In the genomic region with DNA sequence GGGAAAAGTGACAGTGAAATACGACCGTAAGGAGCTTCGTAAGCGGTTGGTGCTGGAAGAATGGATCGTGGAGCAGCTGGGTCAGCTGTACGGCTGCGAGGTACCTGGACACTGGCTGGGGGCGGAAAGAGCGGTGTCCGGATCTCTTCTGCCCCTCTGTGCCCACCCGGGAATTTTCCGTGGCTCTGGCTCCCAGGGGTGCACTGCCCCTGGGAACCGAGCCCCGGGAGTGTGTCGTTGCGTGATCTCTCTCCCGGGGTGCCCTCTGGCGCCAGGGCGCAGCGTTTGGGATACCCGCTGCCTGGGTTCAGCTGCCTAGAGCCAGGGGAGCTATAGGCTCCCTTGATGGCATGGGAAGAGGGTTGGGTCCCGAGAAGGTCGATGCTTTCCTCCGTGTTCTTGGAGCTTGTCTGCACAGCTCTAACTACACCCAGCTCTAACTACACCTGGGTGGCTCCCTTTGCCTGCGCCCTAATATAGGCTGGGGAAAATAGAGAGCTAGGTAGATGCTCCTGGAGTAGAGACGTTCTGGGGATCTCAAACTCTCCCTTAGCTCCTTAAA, we compare ENCODE assay signal across 8 mouse cellular contexts. TPM values are rescaled to one million over a fixed set of nuclear protein-coding genes. Genes with fewer than 3 reads are reported as not detected.
DNase-seq lines count a peak whose midpoint lies in the region; ATAC-seq and TF ChIP-seq lines count a peak whose summit lies in the region.

No protein-coding gene starts in this region.

- 0 out of 2 replicates have a peak, but pooled peaks have one; percentile 19 for ATAC-seq in kidney, postnatal 0 days (replicated peaks; ENCODE audit: low FRiP score, low read depth)
- ATAC-seq in liver, embryonic 16.5 days (ENCODE audit: low read depth): no peak

- H3K4me3 ChIP-seq in cortical plate, adult 2 months (ENCODE audit: insufficient read depth, low read length): peak overlapping the region; percentile 59
- peak overlapping the region; percentile 53 for H3K4me3 ChIP-seq in kidney, postnatal 0 days (replicated peaks; ENCODE audit: low read depth, low read length)
- H3K4me3 ChIP-seq in liver, embryonic 16.5 days (ENCODE audit: low read depth, low read length): peak overlapping the region; percentile 53
- H3K4me3 ChIP-seq in thymus, adult 2 months (ENCODE audit: control insufficient read depth, insufficient read depth, low read length): no peak overlapping the region

- WGBS in kidney, postnatal 0 days: under 1% methylated on average over 26 of the region's 26 CpGs
- WGBS in liver, embryonic 16.5 days (ENCODE audit: insufficient replicate concordance): 2% methylated on average over 26 of the region's 26 CpGs
- WGBS in thymus, adult 2 months: 7% methylated on average over 26 of the region's 26 CpGs

- H3K4me2 ChIP-seq in kidney, postnatal 0 days (ENCODE audit: low read length): peak overlapping the region; percentile 95
- H3K4me2 ChIP-seq in liver, embryonic 16.5 days (ENCODE audit: low read depth, low read length): peak overlapping the region; percentile 67

- intact Hi-C loops in gastrocnemius, postnatal 36 days (cut with DNase I): loop anchor here (2.0 to 5.0 kb wide), 2 partner anchors 30 to 40 kb away; no protein-coding TSS in a partner anchor

- H3K27ac ChIP-seq in cortical plate, adult 2 months (ENCODE audit: insufficient read depth, low read length): peak overlapping the region; percentile 39; the same call in 1 of the 2 replicates
- H3K27ac ChIP-seq in kidney, postnatal 0 days: no peak overlapping the region
- H3K27ac ChIP-seq in liver, embryonic 16.5 days (ENCODE audit: low read length): no peak overlapping the region
- no peak overlapping the region for H3K27ac ChIP-seq in thymus, adult 2 months (ENCODE audit: control insufficient read depth, insufficient read depth, low read length)

- no peaks in the 10 kb centered on the region for H3K9me3 ChIP-seq in kidney, postnatal 0 days (replicated peaks; ENCODE audit: low read length)
- H3K9me3 ChIP-seq in liver, embryonic 16.5 days (replicated peaks; ENCODE audit: control insufficient read depth, low read length): no peaks in the 10 kb centered on the region

- TF ChIP-seq CTCF in cortical plate, adult 2 months (IDR thresholded peaks at IDR 0.05; ENCODE audit: extremely low read depth, insufficient read depth, low read length): no peak
- TF ChIP-seq CTCF in kidney, postnatal 0 days (IDR thresholded peaks at IDR 0.05; ENCODE audit: low read depth): no peak
- no peak for TF ChIP-seq CTCF in thymus, adult 2 months (IDR thresholded peaks at IDR 0.05; ENCODE audit: borderline replicate concordance, control insufficient read depth, extremely low read depth, insufficient read depth, low read length, poor library complexity)

- H3K27me3 ChIP-seq in kidney, postnatal 0 days (ENCODE audit: insufficient read depth, low read length): no peaks in the 10 kb centered on the region
- H3K27me3 ChIP-seq in liver, embryonic 16.5 days (ENCODE audit: control insufficient read depth, insufficient read depth, low read depth, low read length): peaks cover 22% of the 10 kb centered on the region
- H3K27me3 ChIP-seq in thymus, adult 2 months (ENCODE audit: control insufficient read depth, insufficient read depth, low read length): no peaks in the 10 kb centered on the region; the same call in 1 of the 2 replicates

- no peak for TF ChIP-seq POLR2A in cortical plate, adult 2 months (IDR thresholded peaks at IDR 0.05; ENCODE audit: extremely low read depth, insufficient read depth, low read length)
- TF ChIP-seq POLR2A in thymus, adult 2 months (IDR thresholded peaks at IDR 0.05; ENCODE audit: control insufficient read depth, extremely low read depth, insufficient read depth, low read length, poor library complexity): no peak

- no peaks in the 10 kb centered on the region for H3K4me1 ChIP-seq in cortical plate, adult 2 months (ENCODE audit: control insufficient read depth, insufficient read depth, low read length)
- H3K4me1 ChIP-seq in kidney, postnatal 0 days (replicated peaks; ENCODE audit: insufficient read depth, low read length): no peaks in the 10 kb centered on the region
- H3K4me1 ChIP-seq in liver, embryonic 16.5 days (ENCODE audit: control insufficient read depth, low read depth, low read length): no peaks in the 10 kb centered on the region
- no peaks in the 10 kb centered on the region for H3K4me1 ChIP-seq in thymus, adult 2 months (replicated peaks; ENCODE audit: control insufficient read depth, insufficient read depth, low read length)

- no peaks in the 10 kb centered on the region for H3K36me3 ChIP-seq in kidney, postnatal 0 days (ENCODE audit: insufficient read depth, low read length)
- no peaks in the 10 kb centered on the region for H3K36me3 ChIP-seq in liver, embryonic 16.5 days (ENCODE audit: control insufficient read depth, insufficient read depth)
- no peaks in the 10 kb centered on the region for H3K36me3 ChIP-seq in thymus, adult 2 months (ENCODE audit: control insufficient read depth, insufficient read depth, low read length)

- peak overlapping the region; percentile 19; the same call in 1 of the 2 replicates for H3K9ac ChIP-seq in kidney, postnatal 0 days (ENCODE audit: low read depth, low read length)
- no peak overlapping the region for H3K9ac ChIP-seq in liver, embryonic 16.5 days (ENCODE audit: low read depth, low read length)

- peak; percentile 34 for DNase-seq in retina, embryonic 14.5 days (ENCODE audit: low spot score)
- no peak for DNase-seq in retina, postnatal 1 day
- DNase-seq in gastrocnemius, postnatal 36 days: peak; percentile 6 to 27
- DNase-seq in kidney, postnatal 0 days (ENCODE audit: low spot score): peak; percentile 2
- DNase-seq in right cerebral cortex, postnatal 10 days (ENCODE audit: low spot score in 2 of 2): peak; percentile 53 to 61
- no peak for DNase-seq in thymus, adult 2 months

RNA-seq across cellular contexts. Expression of a gene that starts 1.1 kb away (rescaled TPM):
- polyA plus RNA-seq in cortical plate, adult 2 months (2012; rRNA removed): 11.2 and 12.7 TPM in 2 replicates
- total RNA-seq in gastrocnemius, postnatal 36 days (2021): 10 to 100 TPM; 72.2 to 87.7 TPM
- 3.9 and 4.3 TPM in 2 replicates for polyA plus RNA-seq in kidney, postnatal 0 days (2015; fragmentation: Nextera tagmentation; extraction: Ambion mirVana)
- 0.25 and 0.33 TPM in 2 replicates for polyA plus RNA-seq in liver, embryonic 16.5 days (2015; fragmentation: Nextera tagmentation; extraction: Ambion mirVana)
- 0.36 and 2.3 TPM in 2 replicates for polyA plus RNA-seq in thymus, adult 2 months (2012; rRNA removed)

Comparison
In these comparisons a context has a peak if more than half of its experiments do, and no peak if none do; other contexts are left out.
1. DNase-seq: peak in retina, embryonic 14.5 days (single experiment), gastrocnemius, postnatal 36 days (2 of 2), kidney, postnatal 0 days (single experiment) and right cerebral cortex, postnatal 10 days (2 of 2); none in retina, postnatal 1 day (single experiment) and thymus, adult 2 months (single experiment).